Mouse (Mus musculus) hindbrain, embryonic 12.5 days (tissue): ENCODE data around the gene Mrpl38. TPM values are rescaled to one million over a fixed set of nuclear protein-coding genes. Genes with fewer than 3 reads are reported as not detected.

Source experiments
- ATAC-seq: fragments of 200-750 bp; cut with Nextera tagmentation; 2 replicates; pipeline ENCODE4 v1.8.0; 2017; ENCODE audit warnings: moderate TSS enrichment; ENCODE audit not compliant: low FRiP score
- H3K27ac ChIP-seq: fragments of 300-500 bp; sonication (generic); 2 replicates; pipeline ENCODE4 v1.5.1; 2016; ENCODE audit warnings: mild to moderate bottlenecking
- H3K27me3 ChIP-seq: fragments of 300-500 bp; sonication (generic); 2 replicates; pipeline ENCODE4 v1.6.1; 2016; ENCODE audit warnings: mild to moderate bottlenecking
- H3K36me3 ChIP-seq: fragments of 300-500 bp; sonication (generic); 2 replicates; pipeline ENCODE4 v1.6.1; 2016; ENCODE audit warnings: mild to moderate bottlenecking
- H3K4me1 ChIP-seq: fragments of 300-500 bp; sonication (generic); 2 replicates; pipeline ENCODE4 v1.6.1; 2016
- H3K4me2 ChIP-seq: fragments of 300-500 bp; sonication (generic); replicated peaks from 2 replicates; pipeline ENCODE4 v1.6.1; 2016; ENCODE audit warnings: mild to moderate bottlenecking
- H3K4me3 ChIP-seq: fragments of 300-500 bp; sonication (generic); 2 replicates; pipeline ENCODE4 v1.5.1; 2016; ENCODE audit warnings: mild to moderate bottlenecking
- H3K9ac ChIP-seq: fragments of 300-500 bp; sonication (generic); 2 replicates; pipeline ENCODE4 v1.6.1; 2016; ENCODE audit warnings: mild to moderate bottlenecking, moderate library complexity
- H3K9me3 ChIP-seq: fragments of 300-500 bp; sonication (generic); replicated peaks from 2 replicates; pipeline ENCODE4 v1.6.1; 2016; ENCODE audit warnings: mild to moderate bottlenecking
- WGBS: fragments of 180-500 bp; shearing (Covaris S2); methylation state at CpG from one replicate; pipeline ENCODE4 v1.1.7; 2016; 5-methylcytosine and 5-hydroxymethylcytosine counted together
- polyA plus RNA-seq: library from polyadenylated mRNA; unstranded; fragments of >200 nt; fragmentation: Nextera tagmentation; extraction: Ambion mirVana; gene quantifications from 2 replicates; pipeline ENCODE4 v1.2.1, GENCODE M21; 2016

Mrpl38 gene
- 72.7 and 77.8 TPM in 2 replicates for polyA plus RNA-seq

GRCm38 (mm10) chr11:116138468-116139138, at the start of gene Mrpl38:
Gene Mrpl38, minus strand, starts transcription at chr11:116138868.
- Histone ChIP-seq H3K9ac (peak within 1 kb of the TSS; percentile 84), H3K4me3 (peak within 1 kb of the TSS; percentile 89), H3K9me3 (no peaks in the 10 kb centered on the region), H3K4me1 (peaks cover 10% of the 10 kb centered on the region), H3K27me3 (no peaks in the 10 kb centered on the region), H3K36me3 (peaks cover 39% of the 10 kb centered on the region), H3K4me2 (peak within 1 kb of the TSS; percentile 72), H3K27ac (peak within 1 kb of the TSS; percentile 72)
- under 1% methylated on average over 60 of the region's 60 CpGs for WGBS
- ATAC-seq = peak; percentile 96

- peaks cover 43% of the 10 kb centered on the region for H3K36me3 ChIP-seq
- H3K27me3 ChIP-seq = no peaks in the 10 kb centered on the region
- no peak for ATAC-seq
- H3K4me2 ChIP-seq = no peak overlapping the region
- H3K9ac ChIP-seq = no peak overlapping the region
- WGBS = 43% methylated on average over 11 of the region's 11 CpGs
- peaks cover 7% of the 10 kb centered on the region for H3K4me1 ChIP-seq
- H3K9me3 ChIP-seq = no peaks in the 10 kb centered on the region
- H3K27ac ChIP-seq = no peak overlapping the region
- H3K4me3 ChIP-seq = no peak overlapping the region
These were observed 48.7 kb upstream of the Mrpl38 start for GRCm38 (mm10) chr11:116187226-116187930.

DNA sequence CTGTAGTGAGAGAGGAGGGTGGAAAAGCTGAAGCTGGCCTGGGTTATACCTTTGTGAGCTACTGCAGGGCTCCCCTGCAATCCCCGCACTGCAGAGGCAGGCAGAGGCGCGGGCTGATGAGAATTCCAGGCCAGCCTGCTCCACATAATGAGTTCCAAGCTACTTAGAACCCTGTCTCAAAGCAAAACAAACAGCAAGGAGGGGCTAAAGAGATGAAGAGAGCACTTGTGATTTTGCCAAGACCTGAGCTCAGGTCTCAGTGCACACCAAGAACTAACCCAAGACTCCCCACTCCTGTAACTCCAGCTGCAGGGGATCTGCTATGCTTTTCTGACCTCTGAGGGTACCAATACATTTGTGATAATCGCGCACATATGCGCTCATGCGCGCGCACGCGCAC, 47.7 kb upstream of the Mrpl38 start:
- no peaks in the 10 kb centered on the region for H3K27me3 ChIP-seq
- 90% methylated on average over 11 of the region's 11 CpGs for WGBS
- H3K27ac ChIP-seq = peak overlapping the region; percentile 46; the same call in 1 of the 2 replicates
- H3K4me3 ChIP-seq = no peak overlapping the region
- no peaks in the 10 kb centered on the region for H3K9me3 ChIP-seq
- no peak overlapping the region for H3K4me2 ChIP-seq
- ATAC-seq = no peak
- no peak overlapping the region for H3K9ac ChIP-seq
- peaks cover 53% of the 10 kb centered on the region for H3K36me3 ChIP-seq
- peaks cover 7% of the 10 kb centered on the region for H3K4me1 ChIP-seq

DNA sequence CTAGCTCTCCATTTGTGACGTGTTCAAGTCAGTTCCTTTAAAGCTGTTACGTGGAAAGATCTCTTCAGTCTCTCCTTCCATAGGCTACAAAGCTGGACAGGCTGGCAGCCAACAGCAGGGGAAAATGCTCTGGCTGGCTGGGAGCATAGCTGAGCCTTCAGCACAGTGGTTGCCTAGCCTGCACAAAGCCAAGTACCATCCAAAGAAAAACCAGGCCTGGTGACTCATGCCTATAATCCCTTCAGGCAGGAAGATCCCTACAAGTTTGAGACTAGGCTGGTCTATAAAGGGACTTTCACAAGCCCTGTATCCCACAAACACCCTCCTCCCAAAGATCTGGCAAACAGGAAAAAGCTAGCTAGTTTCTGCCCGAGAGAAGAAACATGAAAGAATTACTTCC, 47.2 kb upstream of the Mrpl38 start:
- Histone ChIP-seq H3K27me3 (no peaks in the 10 kb centered on the region), H3K9me3 (no peaks in the 10 kb centered on the region), H3K27ac (no peak overlapping the region), H3K9ac (no peak overlapping the region), H3K4me3 (no peak overlapping the region), H3K4me2 (no peak overlapping the region), H3K4me1 (peaks cover 7% of the 10 kb centered on the region), H3K36me3 (peaks cover 55% of the 10 kb centered on the region)
- WGBS = 88% methylated on average over 3 of the region's 3 CpGs
- no peak for ATAC-seq

- H3K36me3 ChIP-seq = peaks cover 79% of the 10 kb centered on the region
- H3K4me1 ChIP-seq = no peaks in the 10 kb centered on the region
- no peak overlapping the region for H3K4me2 ChIP-seq
- no peak for ATAC-seq
- H3K27ac ChIP-seq = no peak overlapping the region
- H3K4me3 ChIP-seq = no peak overlapping the region
- 0 out of 2 replicates have a peak overlapping the region, but pooled peaks have one; percentile 8 for H3K9ac ChIP-seq
- H3K27me3 ChIP-seq = no peaks in the 10 kb centered on the region
- 94% methylated on average over 20 of the region's 20 CpGs for WGBS
- H3K9me3 ChIP-seq = no peaks in the 10 kb centered on the region
These were observed 39.9 kb upstream of the Mrpl38 start for GRCm38 (mm10) chr11:116178411-116179121.

DNA sequence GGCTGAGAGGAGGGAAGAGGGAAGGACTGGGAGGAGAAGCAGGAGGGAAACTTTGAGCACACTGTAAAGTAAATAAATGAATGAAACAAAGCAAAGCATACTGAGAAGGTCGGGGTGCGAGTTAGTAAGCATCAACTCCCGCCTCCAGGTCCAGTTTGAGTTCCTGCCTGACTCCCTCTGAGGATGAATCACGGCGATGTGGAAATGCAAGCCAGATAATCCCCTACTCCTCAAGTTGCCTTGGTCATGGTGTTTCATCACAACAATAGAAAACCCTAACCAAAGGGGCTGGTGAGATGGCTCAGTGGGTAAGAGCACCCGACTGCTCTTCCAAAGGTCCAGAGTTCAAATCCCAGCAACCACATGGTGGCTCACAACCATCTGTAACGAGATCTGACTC, 37.3 kb upstream of the Mrpl38 start:
- H3K4me3 ChIP-seq = no peak overlapping the region
- no peak overlapping the region for H3K9ac ChIP-seq
- WGBS = 90% methylated on average over 7 of the region's 7 CpGs
- no peaks in the 10 kb centered on the region for H3K9me3 ChIP-seq
- H3K4me2 ChIP-seq = no peak overlapping the region
- no peak for ATAC-seq
- H3K4me1 ChIP-seq = no peaks in the 10 kb centered on the region
- H3K27me3 ChIP-seq = no peaks in the 10 kb centered on the region
- H3K27ac ChIP-seq = no peak overlapping the region
- H3K36me3 ChIP-seq = peaks cover 83% of the 10 kb centered on the region

DNA sequence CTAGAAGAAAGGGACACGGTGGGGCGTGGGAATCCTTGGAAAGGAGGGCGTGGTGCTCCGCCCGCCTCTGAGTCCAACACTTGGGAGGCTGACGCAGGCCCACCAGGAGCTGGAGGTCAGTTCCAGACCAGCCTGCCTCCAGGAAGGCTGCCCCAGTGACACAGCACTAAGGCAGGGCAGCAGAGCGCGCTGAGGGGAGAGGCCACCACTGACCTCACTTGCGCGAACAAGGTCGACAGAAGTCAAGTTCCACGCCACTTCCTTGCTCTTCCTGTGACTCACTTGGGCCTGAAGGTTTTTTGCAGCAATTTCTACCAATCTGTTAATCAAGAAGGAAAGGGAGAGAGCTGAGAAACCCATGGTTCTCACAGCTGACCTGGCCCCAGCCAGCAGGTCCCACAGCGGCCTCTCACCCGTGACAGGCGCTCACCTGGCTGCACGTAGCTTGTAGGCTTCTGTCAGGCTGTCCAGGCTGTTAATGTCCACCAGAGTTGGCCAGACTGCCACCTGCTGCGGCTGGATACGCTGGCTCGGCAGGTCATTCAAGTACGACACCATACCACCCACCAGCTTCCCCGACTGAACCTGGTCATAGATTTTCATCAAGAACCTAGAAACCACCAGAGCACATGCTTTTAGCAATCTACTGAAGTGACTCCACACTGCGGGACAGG, 36.2 kb upstream of the Mrpl38 start:
- Histone ChIP-seq H3K27ac (no peak overlapping the region), H3K36me3 (peaks cover 74% of the 10 kb centered on the region), H3K4me3 (no peak overlapping the region), H3K4me2 (no peak overlapping the region), H3K9me3 (no peaks in the 10 kb centered on the region), H3K9ac (no peak overlapping the region), H3K27me3 (no peaks in the 10 kb centered on the region), H3K4me1 (no peaks in the 10 kb centered on the region)
- 93% methylated on average over 22 of the region's 22 CpGs for WGBS
- no peak for ATAC-seq

GRCm38 (mm10) chr11:116171959-116172358, 33.3 kb upstream of the Mrpl38 start:
- Histone ChIP-seq H3K9me3 (no peaks in the 10 kb centered on the region), H3K27ac (no peak overlapping the region), H3K27me3 (no peaks in the 10 kb centered on the region), H3K4me1 (peaks cover 7% of the 10 kb centered on the region), H3K4me3 (no peak overlapping the region), H3K36me3 (peaks cover 48% of the 10 kb centered on the region), H3K4me2 (no peak overlapping the region), H3K9ac (no peak overlapping the region)
- whole genome bisulfite sequencing = 83% methylated on average over 2 of the region's 2 CpGs
- ATAC-seq = no peak

DNA sequence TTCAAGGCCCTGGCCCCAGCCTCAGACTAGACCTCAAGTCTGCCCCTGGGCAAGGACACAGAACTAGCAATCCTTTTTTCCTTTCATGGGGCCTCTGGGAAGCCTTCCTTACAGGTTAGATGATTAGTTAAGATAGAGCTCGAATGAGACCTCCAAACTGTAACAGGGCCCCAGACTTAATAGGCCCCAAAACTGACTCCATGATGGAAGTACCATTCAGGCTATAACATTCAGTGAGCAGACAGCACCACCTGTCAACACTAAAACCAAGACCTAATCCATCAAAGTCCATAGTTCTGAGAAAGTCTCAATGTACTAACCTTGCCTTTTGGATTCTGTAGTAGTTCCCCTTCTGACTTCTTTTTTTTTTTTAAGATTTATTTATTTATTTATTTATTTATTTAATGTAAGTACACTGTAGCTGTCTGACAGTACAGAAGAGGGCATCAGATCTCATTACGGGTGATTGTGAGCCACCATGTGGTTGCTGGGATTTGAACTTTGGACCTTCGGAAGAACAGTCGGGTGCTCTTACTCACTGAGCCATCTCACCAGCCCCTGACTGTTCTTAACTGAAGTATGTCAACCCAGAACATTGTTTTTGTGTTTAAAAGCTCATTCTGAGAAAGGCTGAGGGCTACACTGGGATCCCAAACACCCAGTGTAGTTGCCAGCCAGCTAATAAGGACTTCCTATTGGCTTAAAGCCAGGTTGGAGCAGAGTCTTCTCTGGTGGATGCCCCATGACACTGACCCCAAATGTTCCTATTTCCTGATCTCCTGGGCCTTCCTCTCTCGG, 31.5 kb upstream of the Mrpl38 start:
- Histone ChIP-seq H3K4me1 (peaks cover 22% of the 10 kb centered on the region), H3K9ac (no peak overlapping the region), H3K4me2 (no peak overlapping the region), H3K4me3 (no peak overlapping the region), H3K36me3 (peaks cover 43% of the 10 kb centered on the region), H3K27ac (no peak overlapping the region), H3K27me3 (no peaks in the 10 kb centered on the region), H3K9me3 (no peaks in the 10 kb centered on the region)
- 92% methylated on average over 5 of the region's 5 CpGs for WGBS
- ATAC-seq = no peak

DNA sequence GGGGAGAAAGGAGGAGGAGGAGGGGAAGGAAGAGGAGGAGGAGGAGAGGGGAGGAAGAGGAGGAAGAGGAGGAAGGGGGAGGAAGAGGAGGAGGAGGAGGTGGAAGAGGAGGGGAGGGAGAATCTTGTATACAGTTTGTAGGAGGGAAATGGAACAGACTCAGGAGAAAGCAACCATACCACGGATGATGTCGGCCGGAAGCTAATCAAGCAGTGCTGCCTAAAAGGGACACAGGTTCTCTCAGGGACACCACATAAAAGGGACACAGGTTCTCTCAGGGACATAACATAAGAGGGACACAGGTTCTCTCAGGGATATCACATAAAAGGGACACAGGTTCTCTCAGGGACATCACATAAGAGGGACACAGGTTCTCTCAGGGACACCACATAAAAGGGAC, 30.5 kb upstream of the Mrpl38 start:
- H3K36me3 ChIP-seq = peaks cover 42% of the 10 kb centered on the region
- no peak overlapping the region for H3K9ac ChIP-seq
- 86% methylated on average over 3 of the region's 3 CpGs for WGBS
- H3K27ac ChIP-seq = no peak overlapping the region
- no peaks in the 10 kb centered on the region for H3K9me3 ChIP-seq
- H3K4me1 ChIP-seq = peaks cover 22% of the 10 kb centered on the region
- no peak overlapping the region for H3K4me3 ChIP-seq
- no peak for ATAC-seq
- no peak overlapping the region for H3K4me2 ChIP-seq
- H3K27me3 ChIP-seq = no peaks in the 10 kb centered on the region

GRCm38 (mm10) chr11:116167884-116168439, 29.3 kb upstream of the Mrpl38 start, which contains the start of gene Fbf1:
Gene Fbf1, minus strand, starts transcription at chr11:116168166.
- Histone ChIP-seq H3K27me3 (no peaks in the 10 kb centered on the region), H3K36me3 (peaks cover 41% of the 10 kb centered on the region), H3K4me2 (peak within 1 kb of the TSS; percentile 74), H3K9me3 (no peaks in the 10 kb centered on the region), H3K27ac (peak within 1 kb of the TSS; percentile 93), H3K4me3 (peak within 1 kb of the TSS; percentile 69), H3K9ac (peak within 1 kb of the TSS; percentile 74), H3K4me1 (peaks cover 27% of the 10 kb centered on the region)
- peak; percentile 98 for ATAC-seq
- WGBS = under 1% methylated on average over 40 of the region's 40 CpGs
